Mouse (Mus musculus): Measurements from ENCODE around the gene Xylt1.

Xylt1 gene

DNA sequence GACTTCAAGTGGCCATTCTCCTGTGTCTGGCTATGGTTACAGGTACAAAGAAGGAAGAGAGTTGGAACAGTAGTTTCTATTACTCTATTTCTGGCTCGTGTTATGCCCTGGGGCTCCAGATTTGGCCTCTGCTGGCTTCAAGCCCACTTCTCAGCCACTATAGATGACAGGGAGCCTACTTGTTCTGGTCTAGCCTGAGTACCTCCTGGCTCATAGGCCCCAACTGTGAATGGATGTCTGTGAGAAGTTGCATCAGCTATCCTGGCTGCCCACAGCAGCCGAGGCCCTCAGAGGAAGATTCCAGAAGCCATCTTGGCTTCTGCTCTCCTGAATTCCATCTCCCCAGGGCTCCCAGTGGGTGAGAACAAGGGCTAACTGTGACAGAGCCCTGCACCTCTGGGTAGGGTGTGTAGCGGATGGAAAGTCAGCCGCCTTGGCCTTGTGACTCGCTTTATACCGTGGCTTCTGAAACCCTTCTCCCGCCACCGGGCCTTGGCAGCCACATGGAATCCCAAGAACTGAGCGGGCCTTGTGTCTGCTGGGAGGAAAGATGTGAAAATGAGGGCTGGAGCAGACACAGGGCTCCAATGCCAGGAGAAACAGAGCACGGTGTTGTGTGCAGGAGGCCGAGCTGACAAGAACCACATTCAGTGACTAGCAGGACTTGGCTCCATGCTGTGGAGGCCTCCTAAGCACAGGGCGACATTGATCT lies 55.1 kb downstream of the Xylt1 start:
- DNase-seq = no peak

GRCm38 (mm10) chr7:117436892-117437291 lies 56.1 kb downstream of the Xylt1 start:
- no peak for DNase-seq

DNA sequence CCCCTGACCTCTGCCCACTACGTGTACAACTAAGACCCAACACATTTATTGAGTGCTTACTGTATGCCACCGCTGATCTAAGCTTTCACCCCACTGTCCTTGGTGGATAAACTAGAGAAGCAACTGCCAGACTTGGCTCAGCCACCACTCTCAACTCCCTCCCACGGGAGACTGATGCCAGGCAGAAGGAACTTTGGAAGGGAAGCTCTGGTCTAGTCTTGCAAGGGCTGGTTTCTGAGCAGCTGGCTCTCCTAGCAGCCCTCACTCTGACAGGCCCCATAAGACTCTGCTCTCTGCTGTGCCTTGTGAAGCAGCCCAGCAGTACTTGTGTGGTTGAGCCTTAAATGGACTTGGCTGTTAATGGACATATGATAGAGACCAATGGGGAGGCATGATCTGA lies 60.2 kb downstream of the Xylt1 start:
- no peak for DNase-seq

- no peak for DNase-seq
These were observed 61.9 kb downstream of the Xylt1 start for GRCm38 (mm10) chr7:117442639-117443038.

GRCm38 (mm10) chr7:117443215-117443614 lies 62.4 kb downstream of the Xylt1 start:
- DNase-seq = no peak

GRCm38 (mm10) chr7:117445471-117445870 lies 64.7 kb downstream of the Xylt1 start:
- no peak for DNase-seq

DNA sequence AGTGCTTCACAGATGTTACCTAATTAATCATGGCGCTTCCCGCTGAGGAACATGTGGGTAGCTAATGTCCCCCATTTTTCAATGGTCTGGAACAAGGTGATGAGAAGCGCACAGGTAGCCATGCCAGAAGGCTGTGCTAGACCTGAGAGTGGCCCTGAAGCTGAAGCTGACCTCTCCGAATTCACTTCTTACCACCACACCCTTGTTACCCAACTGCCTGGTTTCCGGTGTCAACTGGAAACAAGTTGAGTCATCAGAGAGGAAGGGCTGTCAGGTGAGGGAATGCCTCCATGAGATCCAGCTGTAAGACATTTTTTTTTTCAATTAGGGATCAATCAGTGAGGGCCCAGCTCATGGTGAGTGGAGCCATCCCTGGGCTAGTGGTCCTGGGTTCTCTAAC lies 68.8 kb downstream of the Xylt1 start:
- no peak for DNase-seq

GRCm38 (mm10) chr7:117451212-117451611 lies 70.4 kb downstream of the Xylt1 start:
- DNase-seq = no peak

DNA sequence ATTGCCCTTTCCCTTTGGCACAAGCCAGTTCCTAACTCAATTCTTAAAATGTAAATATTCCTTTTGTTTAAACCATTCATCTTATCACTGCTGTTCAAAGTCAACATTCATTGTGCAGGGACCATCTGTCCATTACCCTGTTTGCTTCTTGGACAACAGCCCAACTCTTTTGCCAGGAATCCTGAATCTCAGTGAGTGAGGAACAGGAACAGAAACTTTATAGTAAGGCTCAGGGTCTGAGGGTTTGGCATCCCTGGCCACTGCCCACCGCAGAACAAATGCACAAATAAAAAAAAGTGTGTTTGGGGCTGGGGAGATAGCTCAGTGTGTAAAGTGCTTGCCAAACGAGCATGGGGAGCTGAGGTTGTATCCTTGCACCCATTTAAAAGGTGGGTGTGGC lies 71.5 kb downstream of the Xylt1 start:
- no peak for DNase-seq

DNA sequence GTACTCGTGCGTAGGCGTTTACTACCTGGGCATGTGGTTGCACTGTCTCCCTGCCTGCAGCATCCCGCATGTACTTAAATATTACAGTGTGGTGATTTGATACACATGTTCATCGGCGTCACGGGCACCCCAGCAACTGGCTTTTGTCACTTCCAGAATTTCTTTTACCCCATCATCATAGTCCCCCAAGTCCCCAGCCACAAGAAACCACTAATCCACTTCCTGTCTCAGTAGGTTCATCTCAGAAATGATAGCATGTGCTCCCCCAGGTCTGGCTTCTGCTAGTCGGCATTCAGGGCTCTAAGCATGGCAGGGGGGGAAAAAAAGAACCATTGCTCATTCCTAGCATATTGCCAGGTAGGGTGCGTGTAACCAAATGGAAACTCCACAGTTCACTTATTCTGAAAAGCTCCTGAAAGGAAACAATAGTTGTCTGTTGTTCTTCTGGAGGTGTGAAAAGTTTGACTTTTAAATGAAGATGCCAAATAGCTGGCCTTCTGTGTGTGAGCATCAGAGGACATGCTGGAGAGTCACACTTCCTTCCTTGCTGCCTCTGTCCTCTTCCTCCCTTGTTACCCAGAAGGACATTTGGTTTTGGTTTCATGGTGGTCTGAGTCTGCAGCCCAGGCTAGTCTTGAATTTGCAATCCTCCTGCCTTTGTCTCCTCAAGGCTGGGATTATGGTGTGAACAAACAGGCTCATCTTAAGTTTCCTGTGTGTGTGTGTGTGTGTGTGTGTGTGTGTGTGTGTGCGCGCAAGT lies 74.2 kb downstream of the Xylt1 start:
- DNase-seq = no peak

GRCm38 (mm10) chr7:117462196-117462935 lies 81.6 kb downstream of the Xylt1 start:
- DNase-seq = peak; percentile 64

DNA sequence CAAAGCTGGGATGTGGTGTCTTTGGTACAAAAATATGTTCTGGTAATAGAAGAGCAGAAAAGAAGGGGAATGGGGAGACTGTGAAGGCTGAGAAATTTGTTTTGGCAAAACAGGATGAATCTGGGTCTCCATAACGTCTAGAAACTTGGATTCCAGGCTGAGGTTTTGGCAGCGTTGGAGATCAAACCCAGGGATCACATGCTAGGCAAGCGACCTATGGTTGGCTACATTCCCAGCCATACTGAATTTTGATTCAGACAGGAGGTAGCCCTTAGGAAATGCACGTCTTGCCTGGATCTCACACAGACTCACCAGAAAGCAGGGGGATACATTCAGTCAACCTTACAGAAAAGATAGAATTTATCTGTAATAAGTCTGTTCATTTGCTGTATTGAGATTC lies 84.2 kb downstream of the Xylt1 start:
- no peak for DNase-seq

GRCm38 (mm10) chr7:117466006-117466780 lies 85.4 kb downstream of the Xylt1 start:
- peak; percentile 32 for DNase-seq

- DNase-seq = no peak
These were observed 89.5 kb downstream of the Xylt1 start for GRCm38 (mm10) chr7:117470243-117470802.

DNA sequence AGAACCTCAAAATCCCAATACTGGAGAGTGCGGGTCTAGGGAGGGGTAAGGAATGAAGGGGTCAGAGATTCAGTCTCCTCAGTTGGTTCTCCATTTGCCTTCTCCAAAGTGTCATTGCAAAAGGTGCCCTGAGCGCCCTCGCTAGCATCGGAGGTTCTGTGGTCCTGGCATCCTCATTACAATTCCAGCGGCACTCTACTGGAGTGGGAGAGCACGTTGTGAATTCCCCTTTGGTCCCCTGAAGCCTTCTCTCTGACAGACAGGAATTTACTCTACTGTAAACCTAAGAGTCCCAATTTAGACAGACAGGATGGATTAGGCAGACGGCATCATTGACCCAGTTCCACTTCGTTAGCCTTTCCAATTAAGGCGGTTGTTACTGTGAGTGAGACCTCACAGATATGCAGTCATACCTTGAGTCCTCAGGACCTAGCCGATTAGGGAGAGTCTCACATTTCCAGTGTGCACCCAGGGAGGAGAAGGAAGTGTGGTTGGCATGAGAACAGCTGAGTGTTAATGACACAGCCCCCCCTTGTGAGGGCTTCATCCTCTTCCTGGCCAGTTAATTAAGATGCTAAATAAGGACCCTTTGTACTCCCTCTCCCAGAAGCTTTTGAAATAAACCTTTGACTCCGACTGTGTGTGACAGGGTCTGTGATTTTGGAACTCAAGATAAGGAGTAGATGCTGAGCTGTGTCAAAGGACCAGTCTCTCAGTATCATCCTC lies 91.4 kb downstream of the Xylt1 start:
- DNase-seq = no peak

DNA sequence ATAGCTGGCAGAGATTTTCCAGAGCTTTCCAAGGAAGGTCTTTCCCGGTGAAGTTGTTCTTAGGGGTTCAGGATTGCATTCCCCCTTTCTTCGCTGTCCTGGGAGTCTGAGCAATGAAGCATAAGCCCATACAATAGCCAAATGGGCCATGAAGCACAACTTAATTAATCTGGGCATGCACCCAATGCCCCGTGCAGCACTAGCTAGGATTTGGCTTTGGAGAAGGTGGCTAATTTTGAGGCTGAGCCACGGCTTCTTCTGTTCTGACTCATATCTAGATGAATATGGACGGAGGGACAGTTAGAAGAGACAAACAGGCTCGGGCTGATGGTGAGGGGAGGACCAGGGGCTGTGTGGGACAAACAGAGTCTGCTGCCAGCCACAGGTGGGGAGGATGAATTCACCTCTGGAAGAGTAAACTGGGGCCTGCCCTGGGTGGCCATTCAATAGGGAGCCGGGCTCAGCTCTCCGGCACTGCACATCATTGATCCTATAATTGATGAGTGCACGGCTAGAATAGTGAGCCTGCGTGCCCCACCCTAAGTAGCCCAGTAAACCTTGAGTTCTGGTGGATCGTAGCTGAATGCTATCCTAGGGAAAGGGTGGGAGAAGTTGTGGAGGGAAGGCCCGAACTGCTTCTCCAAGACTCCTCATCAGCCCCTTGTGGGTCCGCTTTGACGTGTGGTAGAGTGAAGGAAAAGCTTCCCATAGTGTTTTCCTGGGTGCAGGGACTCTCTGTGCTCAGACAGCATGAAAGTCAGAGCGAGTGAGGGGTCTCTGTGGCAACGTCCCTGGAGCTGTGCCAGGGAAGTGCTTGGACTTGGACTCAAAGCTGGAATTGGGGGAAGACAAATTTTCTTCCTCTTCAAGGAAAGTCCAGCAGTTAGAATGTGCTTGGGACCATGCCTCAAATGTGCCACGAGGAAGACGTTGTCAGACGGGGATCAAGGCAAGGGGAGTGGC lies 92.3 kb downstream of the Xylt1 start:
- DNase-seq = no peak

DNA sequence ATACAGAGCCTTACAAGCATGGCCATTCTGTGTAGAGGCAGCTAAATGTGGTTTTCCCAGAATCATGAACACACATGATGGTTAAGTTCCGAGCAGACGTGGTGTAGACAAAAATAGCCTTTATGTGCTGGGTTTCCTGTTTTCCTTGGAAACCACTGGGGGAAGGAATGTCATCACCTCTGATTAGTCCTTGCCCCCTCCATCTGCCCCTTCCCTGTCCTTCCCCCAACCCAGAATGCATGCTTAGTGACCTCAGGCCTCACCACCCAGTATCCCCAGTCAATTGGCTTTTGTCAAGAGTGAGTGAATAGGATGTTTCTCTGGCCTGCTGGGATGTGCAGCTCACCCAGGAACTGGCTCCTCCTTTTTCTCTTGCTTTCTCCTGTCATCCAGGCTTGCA lies 93.5 kb downstream of the Xylt1 start:
- no peak for DNase-seq

DNA sequence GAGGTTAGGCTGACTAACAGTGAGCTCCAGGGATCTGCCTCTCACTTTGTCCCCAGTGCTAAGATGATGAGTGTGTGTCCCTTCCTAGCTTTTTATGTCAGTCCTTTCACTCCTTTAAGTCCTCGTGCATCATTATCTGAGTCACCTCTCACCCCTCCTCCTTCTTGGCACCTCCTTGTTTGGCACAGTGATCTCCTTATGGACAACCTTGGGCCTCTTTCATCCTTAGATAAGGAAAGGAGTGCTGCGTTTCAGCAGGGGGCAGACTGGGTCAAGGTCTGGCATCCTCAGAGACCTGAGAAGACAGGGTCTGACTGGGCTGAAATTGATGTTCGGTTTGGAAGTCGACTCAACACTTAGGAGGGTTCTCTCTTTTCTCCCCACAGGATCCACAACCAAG lies 94.3 kb downstream of the Xylt1 start:
- DNase-seq = no peak

DNA sequence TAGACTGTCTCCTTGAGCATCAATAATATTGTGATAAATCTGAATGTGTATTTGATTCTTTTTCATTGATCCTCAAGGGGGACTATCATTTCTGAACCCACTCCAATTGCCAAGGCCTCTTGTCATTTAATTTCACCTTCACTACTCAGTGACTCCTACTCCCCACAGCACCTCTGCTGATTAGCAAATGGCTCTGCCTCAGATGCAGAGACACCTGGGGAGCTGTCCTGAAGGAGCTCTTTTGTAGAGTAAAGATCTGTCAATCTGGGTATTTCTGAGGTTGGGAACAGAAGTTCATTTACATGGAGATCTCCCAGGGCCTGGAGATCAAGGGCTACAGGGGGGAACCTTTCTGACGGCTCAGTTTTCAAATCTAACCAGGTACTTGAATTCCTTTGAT lies 98.2 kb downstream of the Xylt1 start:
- DNase-seq = no peak

GRCm38 (mm10) chr7:117480831-117481230 lies 100.1 kb downstream of the Xylt1 start:
- DNase-seq = no peak

DNA sequence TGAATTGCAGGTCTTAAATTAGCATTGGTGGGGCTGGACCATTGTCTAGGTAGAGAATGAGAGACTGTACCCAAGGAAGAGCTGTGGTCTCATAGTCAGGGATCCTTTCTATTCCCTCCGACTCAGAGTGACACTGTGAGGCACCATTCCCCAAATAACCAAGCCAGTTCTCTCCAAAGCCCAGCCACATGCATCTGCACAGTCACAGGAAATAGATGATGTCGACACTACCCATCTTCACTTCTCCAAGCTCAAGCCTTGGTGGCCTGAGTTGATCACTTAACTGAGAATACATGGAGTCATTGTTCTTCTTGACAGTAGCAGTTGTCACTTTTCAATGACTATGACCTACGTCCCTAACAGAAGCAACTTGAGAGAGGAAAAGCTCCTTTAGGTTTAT lies 100.6 kb downstream of the Xylt1 start:
- DNase-seq = no peak
